Mouse (Mus musculus) WW6 (cell line): ENCODE measurements around the gene Psmc3.
A peak's percentile ranks its signal among the peaks of the same experiment; 100 is the strongest.

ENCODE experiments used
- DNase-seq: peaks from one replicate; pipeline ENCODE4 v3.0.0-alpha.2; 2013; ENCODE audit warnings: low read depth, low spot score

Psmc3 gene

DNA sequence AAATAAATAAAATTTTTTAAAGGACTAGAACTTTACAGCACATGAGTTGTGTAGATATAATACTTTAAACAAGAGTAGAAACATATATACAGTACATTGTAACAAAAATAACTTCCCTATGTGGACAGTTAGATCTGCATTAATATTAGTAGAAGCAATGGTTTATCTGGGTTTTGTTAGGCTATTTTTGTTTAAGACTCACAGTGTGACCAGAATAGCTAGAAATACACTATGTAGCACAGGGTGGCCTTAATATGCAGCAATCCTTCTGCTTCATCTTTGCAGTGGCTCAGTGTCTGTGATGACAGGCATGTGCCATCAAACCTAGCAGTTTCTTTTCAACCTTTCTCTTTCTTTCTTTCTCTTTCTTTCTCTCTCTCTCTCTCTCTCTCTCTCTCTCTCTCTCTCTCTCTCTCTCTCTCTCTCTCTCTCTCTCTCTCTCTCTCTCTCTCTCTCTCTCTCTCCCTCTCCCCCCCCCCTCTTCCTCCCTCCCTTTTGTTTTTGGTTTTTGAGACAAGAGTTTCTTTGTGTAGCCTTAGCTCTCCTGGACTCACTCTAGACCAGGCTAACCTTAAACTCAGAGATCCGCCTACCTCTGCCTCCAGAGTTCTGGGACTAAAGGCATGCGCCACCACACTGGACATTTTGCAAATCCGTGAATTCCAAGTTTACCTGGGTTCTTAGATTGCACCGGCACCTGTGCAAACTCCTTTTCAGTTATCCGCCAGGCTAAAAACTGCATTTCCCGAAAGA, 452 bp upstream of the Psmc3 start:
- DNase-seq, result no peak

DNA sequence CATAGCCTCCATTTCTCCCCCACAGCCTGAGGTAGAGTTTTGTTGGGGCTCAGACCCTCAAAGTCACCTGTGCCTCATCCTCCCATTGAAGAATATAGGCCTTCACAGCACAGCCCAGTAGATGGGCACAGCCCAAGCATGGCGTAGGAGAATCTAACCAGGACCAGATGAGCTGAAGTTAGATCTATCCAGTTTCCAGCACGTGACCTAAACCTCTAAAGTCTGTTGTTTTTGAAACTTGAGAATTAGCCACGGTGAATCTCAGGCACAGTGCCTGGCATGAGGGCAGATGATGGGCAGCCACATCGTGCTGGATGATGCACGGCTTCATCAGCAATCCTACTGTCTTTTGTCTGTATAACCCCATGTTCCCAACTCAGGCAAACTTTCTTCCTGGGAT, 4.6 kb downstream of the Psmc3 start:
- no peak for DNase-seq

DNA sequence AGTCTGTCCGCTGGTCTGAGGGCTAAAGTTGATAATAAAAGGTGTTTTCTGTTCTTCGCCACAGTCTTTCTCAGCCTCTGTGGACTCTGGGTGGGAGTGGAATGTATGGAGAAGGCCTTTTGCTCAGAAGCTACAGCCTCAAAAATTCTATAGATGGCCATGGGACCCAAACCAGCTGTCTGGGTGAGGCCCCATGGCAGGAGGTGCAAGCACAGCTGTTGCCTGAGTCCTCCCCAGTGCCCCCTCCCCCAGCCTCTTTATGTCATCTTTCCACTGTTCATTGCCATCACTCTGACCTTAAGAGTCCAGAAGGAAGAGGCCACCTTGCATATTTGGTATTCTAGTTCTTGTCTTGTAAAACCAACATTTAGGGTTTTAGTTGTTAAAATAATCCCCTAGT, 5.6 kb downstream of the Psmc3 start:
- no peak for DNase-seq

DNA sequence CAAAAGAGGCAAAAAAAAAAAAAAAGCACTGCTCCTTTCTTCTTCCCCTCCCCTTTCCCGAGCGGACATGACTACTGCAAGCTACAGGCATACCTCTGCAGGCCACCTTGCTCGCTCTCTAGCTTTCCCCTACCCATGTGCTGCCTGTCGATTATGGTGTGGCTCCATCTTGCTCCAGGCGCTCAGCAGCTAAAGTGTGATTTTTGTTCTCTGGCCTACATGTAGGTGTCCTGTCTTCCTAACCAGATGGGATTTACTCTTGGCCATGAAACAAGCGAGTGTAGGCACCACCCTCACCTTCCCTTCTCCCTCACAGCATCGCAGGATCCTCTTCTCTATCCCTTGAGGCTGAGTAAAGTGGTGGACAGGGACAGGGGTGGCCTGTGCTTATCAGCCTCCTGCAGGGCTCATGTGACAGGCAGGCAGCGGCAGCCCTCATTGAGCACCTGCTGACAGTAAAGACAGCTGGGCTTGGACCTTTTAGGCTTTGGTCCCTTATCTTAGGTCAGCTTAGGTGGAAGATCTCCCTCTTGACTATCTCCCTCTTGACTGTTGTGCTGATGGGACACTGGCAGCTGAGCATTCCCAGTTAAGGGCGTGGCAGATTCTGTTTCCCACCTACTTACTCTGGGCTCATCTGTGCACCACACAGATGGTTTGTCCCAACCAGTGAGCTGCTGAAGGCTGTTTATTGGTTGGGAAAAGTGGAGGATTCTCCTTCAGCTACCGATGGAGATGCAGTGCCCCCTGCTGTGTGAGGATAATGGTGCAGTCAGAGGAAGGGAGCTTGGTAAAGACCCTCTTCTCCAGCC, 6.9 kb downstream of the Psmc3 start:
- DNase-seq, result no peak

DNA sequence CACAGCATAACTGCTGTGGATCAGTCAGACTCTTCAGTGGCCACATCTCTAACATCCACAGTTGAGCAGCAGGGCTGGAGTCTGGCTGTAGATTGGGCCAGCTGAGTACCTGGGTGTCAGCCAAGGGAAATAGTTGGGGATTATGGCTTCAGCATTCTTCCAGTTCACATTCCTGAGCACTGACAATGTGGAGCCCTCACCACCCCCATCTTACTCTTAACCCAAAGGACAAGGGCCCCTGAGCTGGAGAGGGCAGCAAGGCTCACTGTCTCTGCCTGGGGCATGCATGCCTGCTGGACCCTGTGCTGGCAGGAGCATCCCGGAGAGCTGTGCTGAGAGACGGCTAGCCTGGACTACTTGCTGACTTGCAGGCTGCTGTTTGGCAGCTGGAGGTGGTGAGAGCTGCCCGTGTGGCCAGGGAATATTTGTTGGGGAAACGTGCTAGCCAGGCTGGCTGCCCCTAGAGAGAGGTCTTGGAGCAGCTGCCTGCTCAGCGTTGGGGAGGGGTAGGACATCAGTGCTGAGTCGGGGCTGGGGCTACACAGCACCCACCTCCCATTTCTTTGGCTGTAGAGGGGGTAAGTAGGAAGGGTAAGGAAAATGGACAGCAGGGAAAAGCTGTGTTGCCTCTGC, 8.2 kb downstream of the Psmc3 start:
- no peak for DNase-seq

DNA sequence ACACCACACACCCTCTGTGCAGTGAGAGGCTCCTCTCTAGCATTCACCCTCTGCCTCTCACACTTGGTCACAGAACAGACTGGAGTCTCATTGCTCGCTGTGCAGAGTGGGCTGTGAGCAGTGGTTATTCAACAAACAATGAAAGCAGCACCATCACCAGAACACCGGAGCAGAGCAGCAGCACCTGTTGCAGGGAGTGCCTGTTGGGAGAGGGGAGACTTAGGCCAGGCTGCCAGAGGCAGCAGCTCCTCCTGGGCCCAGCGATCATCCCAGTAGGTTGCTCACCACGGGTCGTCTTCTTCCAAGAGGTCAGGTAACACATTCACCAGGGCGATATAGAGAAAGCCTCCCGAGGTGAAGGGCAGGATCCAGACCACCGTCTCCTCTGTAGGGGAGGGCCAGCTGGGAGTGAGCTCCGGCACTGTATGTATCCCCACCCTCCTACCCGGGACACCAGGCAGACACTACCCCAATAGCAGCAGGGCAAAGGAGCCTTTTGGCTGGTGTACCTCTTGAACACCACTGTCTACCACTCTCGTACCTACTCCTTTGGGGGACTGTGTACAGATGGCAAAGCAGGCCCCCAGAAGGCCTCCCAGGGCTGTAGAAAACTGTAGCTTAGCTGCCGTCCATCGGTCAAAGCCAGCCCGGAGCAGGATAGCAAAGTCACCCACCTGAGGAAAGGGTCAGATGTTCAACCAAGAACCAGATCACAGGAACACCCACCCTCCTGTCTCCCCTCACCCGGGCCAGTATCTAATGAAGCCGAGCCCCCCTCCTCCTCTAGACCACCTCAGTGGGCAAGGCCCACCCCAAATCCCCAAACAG, 9.2 kb downstream of the Psmc3 start:
- DNase-seq, result no peak

DNA sequence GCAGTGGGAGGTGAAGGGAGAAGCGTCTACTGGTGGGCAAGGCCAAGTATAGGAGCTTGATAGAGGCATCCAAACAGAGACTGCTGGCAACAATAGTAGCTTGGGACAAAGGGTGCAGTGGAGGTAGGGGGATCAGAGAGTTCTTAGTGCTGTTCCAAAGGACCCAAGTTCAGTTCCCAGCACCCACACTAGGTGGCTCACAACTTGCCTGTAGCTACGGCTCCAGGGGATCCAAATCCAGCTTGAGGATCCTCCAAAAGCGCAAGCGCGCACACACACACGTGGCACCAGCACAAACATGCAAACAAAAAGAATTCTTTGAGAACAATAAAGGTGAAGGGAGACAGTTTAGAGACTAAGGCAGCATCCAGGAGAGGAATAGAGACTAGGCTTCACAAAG, 10.4 kb downstream of the Psmc3 start:
- no peak for DNase-seq

DNA sequence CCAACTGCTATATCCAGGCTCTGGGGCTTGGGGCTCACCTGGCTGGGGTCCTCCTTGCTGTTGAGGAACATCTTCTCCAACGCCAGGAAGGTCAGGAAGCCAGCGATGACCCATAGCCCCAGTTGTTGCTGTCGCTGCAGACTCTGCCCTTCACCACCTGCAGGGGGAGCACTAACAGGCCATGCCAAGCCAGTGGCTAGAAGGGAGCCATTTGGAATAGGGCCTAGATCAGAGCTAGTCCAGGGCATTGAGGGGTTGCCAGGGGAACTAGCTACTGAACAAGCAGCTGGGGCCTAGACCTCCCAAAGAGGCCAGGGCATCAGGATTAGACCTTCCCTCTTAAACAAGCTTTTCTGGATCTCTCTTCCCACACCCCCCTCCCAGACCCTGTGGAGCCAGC, 11.7 kb downstream of the Psmc3 start:
- no peak for DNase-seq

DNA sequence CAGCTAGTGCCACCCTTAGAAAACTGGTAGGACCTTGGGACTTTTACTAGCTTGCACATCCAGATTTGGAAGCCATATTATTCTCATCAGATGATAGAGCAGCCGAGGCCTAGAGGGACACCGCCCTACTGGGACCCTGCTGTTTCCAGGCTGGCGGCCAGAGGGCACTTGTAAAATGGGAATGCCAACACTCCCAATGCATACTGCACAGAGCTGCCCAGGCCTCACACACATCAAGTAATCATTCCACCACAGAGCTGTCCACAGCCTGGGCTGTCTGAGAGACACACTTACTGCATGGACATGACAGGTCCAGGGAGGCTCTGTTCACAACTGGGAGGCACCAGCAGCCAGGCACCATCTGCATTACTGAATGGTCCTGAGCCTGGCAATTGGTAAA, 12.6 kb downstream of the Psmc3 start:
- no peak for DNase-seq

DNA sequence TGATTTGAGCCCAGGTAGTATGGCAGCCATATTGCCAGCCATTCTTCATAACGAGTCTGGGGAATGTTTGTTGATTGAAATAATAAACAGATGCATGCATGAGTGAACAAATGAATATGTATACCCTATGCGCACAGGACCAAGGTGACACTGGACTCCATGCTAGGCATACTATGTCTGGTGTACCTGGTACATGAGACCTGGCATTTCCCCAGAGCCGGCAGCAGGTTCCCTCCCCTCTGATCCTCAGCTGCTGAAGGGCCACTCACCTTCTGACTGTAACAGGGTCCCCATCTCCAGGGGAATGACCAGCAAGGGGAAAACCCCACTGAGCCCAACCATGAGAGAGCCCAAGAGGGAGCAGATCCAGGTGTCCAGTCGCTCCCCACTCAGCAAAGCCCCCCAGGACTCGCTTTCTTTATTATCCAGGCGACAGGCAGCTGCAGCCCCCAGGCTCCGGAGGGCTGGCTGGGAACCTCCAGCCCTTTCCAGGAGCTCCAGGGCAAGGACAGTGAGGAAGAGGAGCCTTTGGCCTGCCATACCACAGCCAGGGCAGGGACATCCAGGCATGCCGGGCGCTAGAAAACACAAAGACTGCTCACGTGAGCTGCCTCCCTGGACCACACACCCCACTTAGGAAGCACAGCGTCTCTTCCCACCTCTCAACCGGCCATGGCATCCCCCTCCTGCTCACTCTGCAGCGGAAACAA, 14.5 kb downstream of the Psmc3 start:
- DNase-seq, result no peak

DNA sequence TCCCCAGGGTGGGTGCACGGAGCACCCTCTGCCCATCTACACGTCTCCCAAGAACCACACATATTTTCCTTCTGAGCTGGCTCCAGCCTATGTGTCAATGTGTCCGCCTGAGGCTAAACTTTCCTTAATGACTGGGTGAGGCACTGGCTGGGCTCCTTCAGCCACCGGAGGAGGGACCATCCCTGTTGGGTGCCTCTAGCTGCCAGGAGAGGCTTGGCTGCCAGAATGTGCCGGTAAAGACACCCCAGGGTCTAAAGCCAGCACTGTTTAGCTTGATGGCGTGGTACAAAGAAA, 15.0 kb downstream of the Psmc3 start:
- DNase-seq, result no peak

DNA sequence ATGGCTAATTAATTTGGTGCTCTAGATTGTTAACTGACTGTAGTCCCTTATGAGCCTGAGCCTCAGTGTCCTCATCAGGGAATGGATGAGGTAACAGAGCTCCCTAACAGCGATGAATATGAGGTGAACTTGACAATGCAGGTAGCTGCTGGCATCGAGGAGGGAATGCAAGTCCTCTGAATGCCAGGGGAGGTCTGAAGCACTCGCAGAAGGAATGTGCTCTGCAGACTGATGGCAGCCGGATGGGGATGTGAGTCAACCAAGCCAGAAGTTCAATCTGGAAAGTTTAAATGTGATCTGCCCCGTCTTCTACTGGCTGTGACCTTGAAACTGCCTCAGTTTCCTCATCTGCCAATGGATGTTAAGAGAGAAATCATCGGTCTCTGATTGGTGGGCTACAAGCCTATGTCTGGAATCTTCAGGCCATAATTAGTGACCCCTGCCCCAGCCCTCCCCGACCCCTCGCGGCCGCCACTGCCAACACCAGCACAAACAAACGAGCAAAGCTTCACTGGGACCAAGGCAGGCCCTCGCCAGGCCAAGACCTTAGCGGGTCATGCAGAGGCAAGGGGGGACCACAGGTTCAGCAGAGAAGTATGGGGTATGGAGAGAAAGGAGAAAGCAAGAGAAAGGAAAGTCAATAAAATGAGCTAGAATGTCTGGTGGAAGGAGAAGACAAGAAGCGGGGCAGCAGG, 15.6 kb downstream of the Psmc3 start:
- DNase-seq, result no peak

DNA sequence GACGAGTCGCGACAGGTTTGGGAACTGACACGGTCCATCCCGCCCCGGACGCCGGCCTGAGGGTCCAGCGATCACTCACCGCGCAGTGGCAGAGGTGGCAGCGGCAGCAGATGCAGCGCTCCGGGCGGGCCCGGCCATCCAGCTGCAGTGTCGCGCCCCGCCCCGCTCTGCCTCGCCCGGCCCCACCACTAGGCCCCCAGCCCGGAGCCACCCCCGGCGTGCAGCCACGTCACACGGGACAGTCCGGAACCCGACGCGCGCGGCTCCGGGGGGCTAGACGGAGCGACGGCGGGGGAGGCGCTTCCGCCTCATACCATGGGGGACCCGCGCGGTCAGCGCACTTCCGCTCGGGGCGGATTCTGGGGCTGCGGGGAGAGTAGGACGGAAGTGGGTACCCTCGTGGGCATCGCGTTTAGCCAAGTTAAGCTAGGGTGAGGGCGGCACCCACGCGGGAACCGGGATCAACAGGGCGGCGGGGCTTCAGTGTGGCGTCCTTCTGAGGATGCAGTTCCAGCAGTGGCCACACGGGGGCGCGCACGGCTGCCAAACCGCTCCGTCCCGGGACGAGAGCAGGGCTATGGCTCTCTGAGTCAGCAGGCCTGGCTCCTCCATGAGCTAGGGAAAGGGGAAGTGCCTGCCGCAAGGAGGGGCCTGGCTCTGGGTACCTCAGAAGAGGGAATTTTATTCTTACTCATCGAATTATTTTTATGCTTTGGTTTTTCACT, 16.4 kb downstream of the Psmc3 start, which contains the start of gene Slc39a13:
Slc39a13 (minus strand) TSS at position 342 of the 725 bp plus-strand sequence.
- DNase-seq, result peak; percentile 81

DNA sequence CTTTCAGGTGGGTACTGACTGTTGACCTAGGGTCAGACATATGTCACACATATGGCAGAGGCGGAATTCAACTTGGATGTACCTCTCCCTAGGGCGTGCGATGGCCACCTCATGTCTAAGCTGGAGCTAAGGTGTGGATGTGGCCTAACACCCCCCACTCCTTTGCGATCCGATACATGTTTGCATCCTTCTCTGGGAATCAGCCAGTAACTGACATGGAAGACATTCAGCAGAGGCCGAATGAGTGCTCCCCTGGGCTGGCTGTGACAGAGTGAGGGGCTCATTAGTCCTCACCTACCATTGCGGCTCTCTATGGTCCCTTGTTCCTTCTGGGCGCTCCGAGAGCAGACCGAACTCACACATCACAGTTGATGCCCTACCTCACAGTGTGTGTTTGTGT, 17.2 kb downstream of the Psmc3 start:
- no peak for DNase-seq

DNA sequence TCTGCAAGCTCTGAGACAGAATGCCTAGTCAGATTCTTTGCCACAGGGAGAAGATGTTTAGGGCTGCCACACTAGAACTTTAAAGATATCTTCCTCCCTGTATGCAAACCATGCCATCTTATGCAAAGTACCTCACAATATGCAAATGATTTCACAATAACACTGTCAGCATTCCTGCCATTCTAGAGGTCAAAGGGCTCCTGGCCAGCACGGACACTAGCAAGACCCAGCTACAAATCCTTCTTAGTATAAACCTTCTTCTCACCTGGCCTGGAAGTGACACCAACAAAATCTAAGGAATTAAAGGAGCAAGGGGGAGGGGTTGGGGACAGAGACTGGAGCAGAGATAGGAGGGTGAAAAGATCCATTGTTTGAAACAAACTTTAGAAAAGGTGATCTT, 18.3 kb downstream of the Psmc3 start:
- DNase-seq, result no peak

DNA sequence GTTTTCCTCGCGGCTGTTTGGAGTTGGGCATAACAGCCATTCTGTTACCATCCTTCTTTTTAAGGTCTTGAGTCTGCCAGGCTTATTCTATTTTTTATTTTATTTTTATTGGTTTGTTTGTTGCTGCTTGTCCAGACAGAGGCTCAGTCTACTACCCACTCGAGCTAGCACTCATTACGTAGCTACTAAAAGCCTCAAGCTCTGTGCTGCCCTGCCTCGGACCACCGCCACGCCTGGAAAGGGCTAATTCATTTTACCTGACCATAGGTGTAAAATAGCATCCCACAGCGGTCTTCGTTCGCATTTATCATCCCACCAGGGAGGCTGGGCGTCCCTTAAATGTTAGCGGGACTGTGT, 24.1 kb downstream of the Psmc3 start:
- DNase-seq, result no peak

DNA sequence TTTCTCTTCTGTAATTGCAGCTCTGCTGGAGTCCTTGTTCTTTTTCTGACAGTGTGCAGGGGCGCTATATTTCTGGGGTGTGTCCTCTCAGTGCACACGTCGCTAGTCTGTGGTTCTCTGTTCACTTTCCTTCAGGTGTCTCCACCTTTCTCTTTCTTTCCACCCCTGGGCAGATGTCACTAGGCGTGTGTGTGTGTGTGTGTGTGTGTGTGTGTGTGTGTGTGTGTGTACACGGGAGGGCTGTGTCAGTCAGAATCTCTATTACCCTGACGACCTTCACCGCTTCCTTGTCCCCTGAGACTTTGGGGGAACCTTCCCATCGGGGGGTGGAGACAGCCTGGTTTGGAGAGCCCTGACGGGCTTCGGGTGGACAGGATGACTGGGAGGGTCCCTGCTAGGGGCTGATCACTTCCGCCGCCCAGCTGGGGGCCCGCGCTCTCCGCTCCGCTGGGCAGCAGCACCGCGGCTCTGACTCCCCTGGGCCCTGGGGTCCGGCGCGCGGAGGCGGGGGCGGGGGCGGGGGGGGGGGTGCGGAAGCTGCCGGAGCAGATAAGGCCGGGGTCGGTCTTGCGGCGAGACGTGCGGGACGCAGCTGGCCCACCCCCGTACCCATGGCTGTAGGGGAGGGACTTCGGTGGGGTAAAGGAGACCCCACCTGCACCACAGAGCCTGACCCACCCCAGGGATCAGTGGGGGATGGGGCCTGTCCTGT, 24.7 kb downstream of the Psmc3 start:
- no peak for DNase-seq

DNA sequence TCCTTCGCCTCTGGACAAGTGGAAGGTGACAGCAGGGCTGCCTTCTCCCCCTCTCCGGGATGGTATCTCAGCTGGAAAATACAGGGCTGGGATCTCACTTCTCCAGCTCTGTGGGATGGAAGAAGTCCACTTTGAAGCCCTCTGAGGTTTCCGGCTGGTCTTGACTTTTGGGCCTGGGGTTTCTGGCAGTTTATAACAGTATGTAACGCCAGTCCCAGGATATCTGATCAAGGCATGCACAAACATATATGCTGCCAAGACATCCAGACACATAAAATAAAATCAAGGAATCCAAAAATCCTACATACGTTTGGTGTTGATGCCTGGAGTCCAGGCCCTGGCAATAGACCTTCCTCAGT, 25.2 kb downstream of the Psmc3 start:
- DNase-seq, result no peak

DNA sequence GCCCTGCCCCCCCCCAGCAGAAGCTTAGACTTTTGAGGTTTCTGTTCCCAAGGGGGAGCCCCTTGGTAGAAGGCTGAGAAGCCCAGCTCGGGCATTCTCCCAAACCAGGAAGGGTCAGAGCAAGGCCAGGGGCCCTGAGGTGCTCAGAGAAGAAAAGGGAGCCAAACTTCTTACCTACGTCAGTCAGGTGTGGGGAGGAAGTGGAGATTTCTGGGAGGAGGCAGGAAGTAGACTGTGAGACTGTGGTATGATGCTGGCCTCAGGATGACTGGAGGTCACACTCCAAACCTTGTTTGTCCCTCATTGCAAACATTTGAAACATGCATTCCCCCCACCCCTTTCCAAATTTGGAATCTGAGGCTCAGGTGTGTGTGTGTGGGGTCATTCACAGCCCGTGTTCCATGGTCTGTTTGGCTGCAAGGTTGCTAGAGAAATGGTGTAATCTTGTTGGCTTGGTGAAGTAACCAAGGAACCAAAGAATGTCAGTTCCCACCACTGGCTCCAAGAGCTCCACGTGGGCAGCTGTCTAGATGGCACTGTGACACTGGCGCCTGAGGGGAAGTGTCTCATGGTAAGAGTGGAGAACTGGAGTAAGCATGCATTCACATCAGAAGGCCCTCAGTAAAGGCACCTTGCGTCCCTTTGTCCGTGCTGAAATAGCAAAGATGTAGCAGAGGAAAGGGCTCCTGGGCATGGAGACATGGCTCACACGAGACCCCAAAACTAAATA, 27.1 kb downstream of the Psmc3 start:
- DNase-seq, result no peak
